Mouse (Mus musculus): ENCODE data around the gene Chad.

Chad gene

GRCm38 (mm10) chr11:94567326-94567725 is 2.5 kb downstream of the Chad start:
- DNase-seq, result no peak

GRCm38 (mm10) chr11:94570612-94571011 is 5.8 kb downstream of the Chad start:
- peak; percentile 77 for DNase-seq

- DNase-seq, result no peak
Measured at GRCm38 (mm10) chr11:94571850-94572249, 7.0 kb downstream of the Chad start.

- no peak for DNase-seq
Measured at GRCm38 (mm10) chr11:94574560-94574959, 9.7 kb downstream of the Chad start.

GRCm38 (mm10) chr11:94575036-94575435 is 10.2 kb downstream of the Chad start:
- DNase-seq, result no peak

GRCm38 (mm10) chr11:94576361-94576760 is 11.5 kb downstream of the Chad start:
- peak; percentile 63 for DNase-seq

- DNase-seq, result no peak
Measured at GRCm38 (mm10) chr11:94580111-94580740, 15.4 kb downstream of the Chad start.

GRCm38 (mm10) chr11:94585091-94585490 is 20.2 kb downstream of the Chad start:
- DNase-seq, result no peak

GRCm38 (mm10) chr11:94587511-94587910 is 22.7 kb downstream of the Chad start:
- DNase-seq, result no peak

- peak; percentile 44 for DNase-seq
Measured at GRCm38 (mm10) chr11:94596311-94596852, 31.5 kb downstream of the Chad start.

GRCm38 (mm10) chr11:94597319-94597718 is 32.5 kb downstream of the Chad start:
- DNase-seq, result peak; percentile 86

- DNase-seq, result no peak
Measured at GRCm38 (mm10) chr11:94598437-94599120, 33.7 kb downstream of the Chad start.

GRCm38 (mm10) chr11:94600447-94600846 is 35.6 kb downstream of the Chad start:
- DNase-seq, result no peak

- DNase-seq, result peak; percentile 93
Measured at GRCm38 (mm10) chr11:94601321-94602281, 36.8 kb downstream of the Chad start, which contains the start of gene Acsf2. Gene Acsf2 (minus strand): TSS chr11:94601871.

- DNase-seq, result no peak
Measured at GRCm38 (mm10) chr11:94602356-94602955, 37.6 kb downstream of the Chad start.

GRCm38 (mm10) chr11:94610744-94611740 is 46.2 kb downstream of the Chad start:
- peak; percentile 49 for DNase-seq

- no peak for DNase-seq
Measured at GRCm38 (mm10) chr11:94614603-94615002, 49.8 kb downstream of the Chad start.

- no peak for DNase-seq
Measured at GRCm38 (mm10) chr11:94615494-94615893, 50.6 kb downstream of the Chad start.

- no peak for DNase-seq
Measured at GRCm38 (mm10) chr11:94617646-94618045, 52.8 kb downstream of the Chad start.

Data from kidney, postnatal 14 days (tissue).